ENCODE assay signal across 13 mouse cellular contexts in the genomic region with DNA sequence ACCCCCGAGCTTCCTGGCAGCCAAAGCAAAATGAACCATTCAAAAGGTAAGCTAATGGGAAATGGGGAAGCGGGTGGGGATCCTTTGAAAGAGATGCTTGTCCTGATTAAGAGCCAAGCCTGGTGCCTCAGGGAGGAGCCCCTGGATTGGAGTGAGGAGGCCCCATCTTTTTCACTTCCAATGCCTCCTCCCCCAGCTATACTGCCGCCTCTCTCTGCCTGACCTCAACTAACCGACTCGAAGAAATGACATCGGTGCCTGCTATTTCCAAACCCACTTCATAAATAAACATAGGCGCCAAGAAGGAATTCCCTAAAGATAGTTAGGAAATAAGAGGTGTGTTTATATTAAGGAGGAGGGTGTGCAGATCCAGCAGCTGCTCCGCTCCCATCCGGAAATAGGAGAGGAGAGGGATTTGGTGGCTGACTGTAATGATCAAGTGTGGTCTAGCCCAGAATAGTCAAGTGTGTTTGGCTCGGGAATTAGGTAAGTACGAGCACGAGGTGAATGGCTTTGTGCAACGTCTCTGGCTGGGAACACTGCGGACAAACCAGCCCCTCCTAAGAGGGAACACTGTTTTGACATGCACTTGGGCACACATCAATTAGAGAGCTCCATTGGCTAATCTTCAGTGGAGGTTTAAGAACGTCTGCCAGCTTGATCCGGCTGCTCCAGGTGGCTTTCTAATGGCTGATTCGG.
A peak's percentile ranks its signal among the peaks of the same experiment; 100 is the strongest.
DNase-seq lines count a peak whose midpoint lies in the region; ATAC-seq and TF ChIP-seq lines count a peak whose summit lies in the region.
"Had no signal": no experiment of that assay in that cellular context is flagged by ENCODE, and none has a peak within 500 bp of the region (broad histone marks: within the 10 kb centered on the region; RNA-seq: fewer than 3 reads in every experiment).

No protein-coding gene starts in this region.

- no peak overlapping the region for H3K4me3 ChIP-seq in forebrain, embryonic 14.5 days (ENCODE audit: low read depth, low read length)
- no peak overlapping the region for H3K4me3 ChIP-seq in forebrain, postnatal 0 days (ENCODE audit: low read depth, low read length)
- H3K4me3 ChIP-seq in liver, adult 2 months (ENCODE audit: insufficient read depth, low read depth, low read length), result no peak overlapping the region
- H3K4me3 ChIP-seq in liver, embryonic 12.5 days, result no peak overlapping the region
- no peak overlapping the region for H3K4me3 ChIP-seq in limb, embryonic 15.5 days
- H3K4me3 ChIP-seq in small intestine, adult 2 months (ENCODE audit: low read depth, low read length), result peak overlapping the region; percentile 42
- H3K4me3 ChIP-seq: hindbrain, embryonic 15.5 days; lung, embryonic 15.5 days had no signal

- H3K4me1 ChIP-seq in forebrain, embryonic 14.5 days (ENCODE audit: control insufficient read depth, insufficient read depth, low read length), result peaks cover 16% of the 10 kb centered on the region
- H3K4me1 ChIP-seq in forebrain, postnatal 0 days (ENCODE audit: insufficient read depth), result no peaks in the 10 kb centered on the region
- no peaks in the 10 kb centered on the region for H3K4me1 ChIP-seq in liver, adult 2 months (ENCODE audit: control insufficient read depth, insufficient read depth, low read length)
- no peaks in the 10 kb centered on the region for H3K4me1 ChIP-seq in liver, embryonic 12.5 days
- peaks cover 15% of the 10 kb centered on the region for H3K4me1 ChIP-seq in limb, embryonic 15.5 days
- H3K4me1 ChIP-seq in small intestine, adult 2 months (ENCODE audit: control insufficient read depth, insufficient read depth, insufficient read length, low read length), result peaks cover 12% of the 10 kb centered on the region

- H3K9me3 ChIP-seq in forebrain, embryonic 14.5 days (replicated peaks; ENCODE audit: control insufficient read depth, low read length), result no peaks in the 10 kb centered on the region
- no peaks in the 10 kb centered on the region for H3K9me3 ChIP-seq in forebrain, postnatal 0 days (ENCODE audit: low read length)
- H3K9me3 ChIP-seq in liver, embryonic 12.5 days (replicated peaks), result no peaks in the 10 kb centered on the region
- no peaks in the 10 kb centered on the region for H3K9me3 ChIP-seq in limb, embryonic 15.5 days
- H3K9me3 ChIP-seq: hindbrain, embryonic 15.5 days; lung, embryonic 15.5 days had no signal

- H3K36me3 ChIP-seq in forebrain, embryonic 14.5 days (ENCODE audit: control insufficient read depth, insufficient read depth, low read length), result no peaks in the 10 kb centered on the region
- H3K36me3 ChIP-seq in forebrain, postnatal 0 days (ENCODE audit: insufficient read depth), result no peaks in the 10 kb centered on the region
- H3K36me3 ChIP-seq in liver, adult 2 months (ENCODE audit: control insufficient read depth, insufficient read depth, low read length), result no peaks in the 10 kb centered on the region
- H3K36me3 ChIP-seq in liver, embryonic 12.5 days, result no peaks in the 10 kb centered on the region
- H3K36me3 ChIP-seq in limb, embryonic 15.5 days, result no peaks in the 10 kb centered on the region
- H3K36me3 ChIP-seq in small intestine, adult 2 months (ENCODE audit: control insufficient read depth, insufficient read depth, low read length), result no peaks in the 10 kb centered on the region
- H3K36me3 ChIP-seq: hindbrain, embryonic 15.5 days; lung, embryonic 15.5 days had no signal

- TF ChIP-seq CTCF in forebrain, postnatal 0 days (IDR thresholded peaks at IDR 0.05; ENCODE audit: low read depth), result no peak
- no peak for TF ChIP-seq CTCF in liver, adult 2 months (IDR thresholded peaks at IDR 0.05; ENCODE audit: low read depth, low read length)
- no peak for TF ChIP-seq CTCF in small intestine, adult 2 months (IDR thresholded peaks at IDR 0.05; ENCODE audit: extremely low read depth, insufficient read length, insufficient replicate concordance, low read depth, low read length)

- no peaks in the 10 kb centered on the region for H3K27me3 ChIP-seq in forebrain, embryonic 14.5 days (replicated peaks; ENCODE audit: control insufficient read depth, insufficient read depth, low read length)
- H3K27me3 ChIP-seq in forebrain, postnatal 0 days (ENCODE audit: insufficient read depth, low read length), result no peaks in the 10 kb centered on the region
- no peaks in the 10 kb centered on the region for H3K27me3 ChIP-seq in liver, adult 2 months (ENCODE audit: control insufficient read depth, insufficient read depth, low read length)
- H3K27me3 ChIP-seq in liver, embryonic 12.5 days (replicated peaks), result peaks cover 43% of the 10 kb centered on the region
- no peaks in the 10 kb centered on the region for H3K27me3 ChIP-seq in limb, embryonic 15.5 days
- H3K27me3 ChIP-seq in small intestine, adult 2 months (ENCODE audit: control insufficient read depth, insufficient read depth, low read length), result no peaks in the 10 kb centered on the region
- H3K27me3 ChIP-seq: hindbrain, embryonic 15.5 days; lung, embryonic 15.5 days had no signal

- no peak overlapping the region for H3K4me2 ChIP-seq in forebrain, embryonic 14.5 days (ENCODE audit: low read length)
- H3K4me2 ChIP-seq in forebrain, postnatal 0 days (ENCODE audit: low read depth), result no peak overlapping the region
- no peak overlapping the region for H3K4me2 ChIP-seq in liver, embryonic 12.5 days
- H3K4me2 ChIP-seq in limb, embryonic 15.5 days, result no peak overlapping the region
- H3K4me2 ChIP-seq: hindbrain, embryonic 15.5 days; lung, embryonic 15.5 days had no signal

- 31% methylated on average over 17 of the region's 17 CpGs for WGBS in forebrain, embryonic 14.5 days
- WGBS in forebrain, postnatal 0 days, result 35% methylated on average over 17 of the region's 17 CpGs
- WGBS in liver, adult 2 months, result 53% methylated on average over 17 of the region's 17 CpGs
- WGBS in liver, embryonic 12.5 days (ENCODE audit: insufficient replicate concordance), result 37% methylated on average over 17 of the region's 17 CpGs
- whole genome bisulfite sequencing in limb, embryonic 15.5 days, result 34% methylated on average over 17 of the region's 17 CpGs
- 46% methylated on average over 17 of the region's 17 CpGs for WGBS in small intestine, adult 2 months

- TF ChIP-seq POLR2A in liver, adult 2 months (IDR thresholded peaks at IDR 0.05; ENCODE audit: extremely low read depth, insufficient read depth, low read length), result no peak
- TF ChIP-seq POLR2A in small intestine, adult 2 months (IDR thresholded peaks at IDR 0.05; ENCODE audit: low read depth, low read length), result no peak

- H3K79me2 ChIP-seq in liver, adult 2 months (ENCODE audit: control insufficient read depth, insufficient read depth, low read length), result no peaks in the 10 kb centered on the region

- peak; percentile 34; the same call in 1 of the 2 replicates for ATAC-seq in forebrain, embryonic 14.5 days
- ATAC-seq in forebrain, postnatal 0 days, result no peak
- ATAC-seq in liver, embryonic 12.5 days, result no peak
- no peak for ATAC-seq in limb, embryonic 15.5 days (ENCODE audit: insufficient number of reproducible peaks, low FRiP score, low TSS enrichment, low read depth)

- H3K27ac ChIP-seq in forebrain, embryonic 14.5 days (ENCODE audit: low read depth, low read length), result no peak overlapping the region
- H3K27ac ChIP-seq in forebrain, postnatal 0 days (ENCODE audit: low read depth, low read length), result no peak overlapping the region
- no peak overlapping the region for H3K27ac ChIP-seq in liver, adult 2 months (replicated peaks; ENCODE audit: insufficient read depth, low read depth, low read length)
- H3K27ac ChIP-seq in liver, embryonic 12.5 days, result no peak overlapping the region
- H3K27ac ChIP-seq in limb, embryonic 15.5 days, result peak overlapping the region; percentile 43; the same call in 1 of the 2 replicates
- no peak overlapping the region for H3K27ac ChIP-seq in small intestine, adult 2 months (ENCODE audit: insufficient read depth, low read depth, low read length)
- H3K27ac ChIP-seq: hindbrain, embryonic 15.5 days; lung, embryonic 15.5 days had no signal

- H3K9ac ChIP-seq in forebrain, embryonic 14.5 days (ENCODE audit: low read length), result no peak overlapping the region
- no peak overlapping the region for H3K9ac ChIP-seq in forebrain, postnatal 0 days
- H3K9ac ChIP-seq in liver, adult 2 months (ENCODE audit: low read depth, low read length), result no peak overlapping the region
- H3K9ac ChIP-seq in liver, embryonic 12.5 days, result no peak overlapping the region
- H3K9ac ChIP-seq in limb, embryonic 15.5 days, result no peak overlapping the region
- H3K9ac ChIP-seq: hindbrain, embryonic 15.5 days; lung, embryonic 15.5 days had no signal

- peak; percentile 48 for DNase-seq in forebrain, embryonic 14.5 days (ENCODE audit: low spot score)
- no peak for DNase-seq in forebrain, postnatal 0 days
- DNase-seq in liver, adult 2 months (ENCODE audit: extremely low read depth, low read depth, low spot score), result peak; percentile 59
- no peak for DNase-seq in yolk sac, embryonic 10.5 days (ENCODE audit: low spot score)
- DNase-seq in cerebellum, adult 18-20 months, result no peak
- DNase-seq: embryo, embryonic 11 days; kidney, postnatal 4 days; right cerebral cortex, postnatal 25 days had no signal

Comparison
In these comparisons a context has a peak if more than half of its experiments do, and no peak if none do; other contexts are left out.
1. DNase-seq: peak in forebrain, embryonic 14.5 days (single experiment) and liver, adult 2 months (single experiment); none in forebrain, postnatal 0 days (single experiment), yolk sac, embryonic 10.5 days (single experiment) and cerebellum, adult 18-20 months (0 of 2).